ENCODE assay signal across 26 mouse cellular contexts in genomic region chr9:41604916-41605315, GRCm38 (mm10).
DNase-seq lines count a peak whose midpoint lies in the region; ATAC-seq and TF ChIP-seq lines count a peak whose summit lies in the region.
"Had no signal": no experiment of that assay in that cellular context is flagged by ENCODE, and none has a peak within 500 bp of the region (broad histone marks: within the 10 kb centered on the region; RNA-seq: fewer than 3 reads in every experiment).

No protein-coding gene starts in this region.

- H3K4me1 ChIP-seq in hindbrain, embryonic 12.5 days = peaks cover 28% of the 10 kb centered on the region
- peaks cover 24% of the 10 kb centered on the region for H3K4me1 ChIP-seq in hindbrain, embryonic 10.5 days (replicated peaks)
- peaks cover 39% of the 10 kb centered on the region for H3K4me1 ChIP-seq in forebrain, embryonic 15.5 days
- peaks cover 42% of the 10 kb centered on the region for H3K4me1 ChIP-seq in midbrain, embryonic 14.5 days (ENCODE audit: control insufficient read depth, insufficient read depth, low read length)
- H3K4me1 ChIP-seq in embryonic facial prominence, embryonic 10.5 days = peaks cover 22% of the 10 kb centered on the region
- H3K4me1 ChIP-seq: liver, embryonic 13.5 days had no signal

- WGBS in hindbrain, embryonic 12.5 days = 65% methylated on average over 1 of the region's 1 CpGs
- 81% methylated on average over 1 of the region's 1 CpGs for WGBS in hindbrain, embryonic 10.5 days
- WGBS in forebrain, embryonic 15.5 days = 23% methylated on average over 1 of the region's 1 CpGs
- WGBS in midbrain, embryonic 14.5 days = 31% methylated on average over 1 of the region's 1 CpGs
- WGBS in embryonic facial prominence, embryonic 10.5 days = 82% methylated on average over 1 of the region's 1 CpGs

- H3K4me3 ChIP-seq in hindbrain, embryonic 12.5 days = no peak overlapping the region
- H3K4me3 ChIP-seq in hindbrain, embryonic 10.5 days = no peak overlapping the region
- no peak overlapping the region for H3K4me3 ChIP-seq in forebrain, embryonic 15.5 days
- H3K4me3 ChIP-seq in midbrain, embryonic 14.5 days (replicated peaks; ENCODE audit: low read depth, low read length) = no peak overlapping the region
- no peak overlapping the region for H3K4me3 ChIP-seq in embryonic facial prominence, embryonic 10.5 days
- H3K4me3 ChIP-seq: embryonic facial prominence, embryonic 13.5 days; heart, embryonic 12.5 days; limb, embryonic 13.5 days; liver, embryonic 13.5 days; stomach, embryonic 15.5 days had no signal

- no peak overlapping the region for H3K9ac ChIP-seq in hindbrain, embryonic 12.5 days
- no peak overlapping the region for H3K9ac ChIP-seq in forebrain, embryonic 15.5 days (replicated peaks)
- no peak overlapping the region for H3K9ac ChIP-seq in midbrain, embryonic 14.5 days (replicated peaks; ENCODE audit: low read length)
- H3K9ac ChIP-seq: embryonic facial prominence, embryonic 13.5 days; heart, embryonic 12.5 days; limb, embryonic 13.5 days; liver, embryonic 13.5 days; stomach, embryonic 15.5 days had no signal

- TF ChIP-seq POLR2A in brain, embryonic 14.5 days (IDR thresholded peaks at IDR 0.05; ENCODE audit: borderline replicate concordance, extremely low read depth, insufficient read depth, insufficient read length, poor library complexity, severe bottlenecking) = no peak

- ATAC-seq in hindbrain, embryonic 12.5 days (ENCODE audit: low FRiP score) = no peak
- ATAC-seq in forebrain, embryonic 15.5 days (replicated peaks) = 0 out of 2 replicates have a peak, but pooled peaks have one; percentile 38
- ATAC-seq in midbrain, embryonic 14.5 days (ENCODE audit: low FRiP score, low TSS enrichment) = no peak
- ATAC-seq: intestine, postnatal 0 days; Patski had no signal

- no peak for DNase-seq in hindbrain, embryonic 10.5 days (ENCODE audit: low spot score)
- DNase-seq in brain, embryonic 14.5 days (ENCODE audit: low read depth) = peak; percentile 84
- DNase-seq in midbrain, embryonic 14.5 days = peak; percentile 28
- no peak for DNase-seq in embryonic facial prominence, embryonic 10.5 days (ENCODE audit: low spot score)
- DNase-seq in layer of hippocampus, adult 9-10 months (ENCODE audit: low spot score) = no peak
- DNase-seq: adrenal gland, postnatal 36 days; B cell, adult 2 months; cerebellum, adult 18-20 months; cerebellum, postnatal 14 days; heart, adult 18-20 months; heart, postnatal 10 days; kidney, postnatal 25 days; liver, embryonic 13.5 days; lung, adult 2 months; lung, postnatal 14 days; thymus, postnatal 36 days had no signal

- H3K9me3 ChIP-seq in hindbrain, embryonic 12.5 days (replicated peaks) = no peaks in the 10 kb centered on the region
- H3K9me3 ChIP-seq in hindbrain, embryonic 10.5 days = no peaks in the 10 kb centered on the region
- no peaks in the 10 kb centered on the region for H3K9me3 ChIP-seq in forebrain, embryonic 15.5 days
- H3K9me3 ChIP-seq in midbrain, embryonic 14.5 days (ENCODE audit: control insufficient read depth, low read length) = no peaks in the 10 kb centered on the region
- H3K9me3 ChIP-seq in embryonic facial prominence, embryonic 10.5 days = no peaks in the 10 kb centered on the region
- H3K9me3 ChIP-seq: embryonic facial prominence, embryonic 13.5 days; G1E; heart, embryonic 12.5 days; limb, embryonic 13.5 days; liver, embryonic 13.5 days; stomach, embryonic 15.5 days had no signal

- H3K27me3 ChIP-seq in hindbrain, embryonic 12.5 days = no peaks in the 10 kb centered on the region
- no peaks in the 10 kb centered on the region for H3K27me3 ChIP-seq in hindbrain, embryonic 10.5 days (ENCODE audit: insufficient read depth, poor library complexity, severe bottlenecking)
- no peaks in the 10 kb centered on the region for H3K27me3 ChIP-seq in forebrain, embryonic 15.5 days
- no peaks in the 10 kb centered on the region for H3K27me3 ChIP-seq in midbrain, embryonic 14.5 days (ENCODE audit: control insufficient read depth, insufficient read depth, low read length)
- H3K27me3 ChIP-seq in embryonic facial prominence, embryonic 10.5 days (replicated peaks; ENCODE audit: low read depth, poor library complexity, severe bottlenecking) = no peaks in the 10 kb centered on the region
- H3K27me3 ChIP-seq: CH12.LX; embryonic facial prominence, embryonic 13.5 days; heart, embryonic 12.5 days; limb, embryonic 13.5 days; liver, embryonic 13.5 days; Patski; stomach, embryonic 15.5 days had no signal

- no peak overlapping the region for H3K4me2 ChIP-seq in hindbrain, embryonic 12.5 days (replicated peaks)
- no peak overlapping the region for H3K4me2 ChIP-seq in forebrain, embryonic 15.5 days (replicated peaks)
- H3K4me2 ChIP-seq in midbrain, embryonic 14.5 days (ENCODE audit: low read length) = no peak overlapping the region
- H3K4me2 ChIP-seq: embryonic facial prominence, embryonic 13.5 days; heart, embryonic 12.5 days; limb, embryonic 13.5 days; liver, embryonic 13.5 days; stomach, embryonic 15.5 days had no signal

- H3K36me3 ChIP-seq in hindbrain, embryonic 12.5 days = no peaks in the 10 kb centered on the region
- no peaks in the 10 kb centered on the region for H3K36me3 ChIP-seq in hindbrain, embryonic 10.5 days
- no peaks in the 10 kb centered on the region for H3K36me3 ChIP-seq in forebrain, embryonic 15.5 days
- 0 out of 2 replicates have a peak, but pooled peaks cover 3% of the 10 kb centered on the region for H3K36me3 ChIP-seq in midbrain, embryonic 14.5 days (ENCODE audit: control insufficient read depth, insufficient read depth, low read length)
- H3K36me3 ChIP-seq in embryonic facial prominence, embryonic 10.5 days (replicated peaks) = no peaks in the 10 kb centered on the region
- H3K36me3 ChIP-seq: embryonic facial prominence, embryonic 13.5 days; G1E; heart, embryonic 12.5 days; liver, embryonic 13.5 days; stomach, embryonic 15.5 days had no signal

- no peak for TF ChIP-seq CTCF in brain, embryonic 14.5 days (IDR thresholded peaks at IDR 0.05; ENCODE audit: borderline replicate concordance, extremely low read depth, insufficient read depth, insufficient read length)

- H3K27ac ChIP-seq in hindbrain, embryonic 12.5 days = peak overlapping the region; percentile 49; the same call in 1 of the 2 replicates
- no peak overlapping the region for H3K27ac ChIP-seq in hindbrain, embryonic 10.5 days
- peak overlapping the region; percentile 60 for H3K27ac ChIP-seq in forebrain, embryonic 15.5 days (replicated peaks)
- H3K27ac ChIP-seq in midbrain, embryonic 14.5 days (replicated peaks; ENCODE audit: low read depth, low read length) = peak overlapping the region; percentile 65
- H3K27ac ChIP-seq in embryonic facial prominence, embryonic 10.5 days (replicated peaks) = no peak overlapping the region
- H3K27ac ChIP-seq: limb, embryonic 13.5 days; liver, embryonic 13.5 days; stomach, embryonic 15.5 days had no signal

Comparison
In these comparisons a context has a peak if more than half of its experiments do, and no peak if none do; other contexts are left out.
1. H3K27ac ChIP-seq: peak in hindbrain, embryonic 12.5 days (single experiment), forebrain, embryonic 15.5 days (single experiment) and midbrain, embryonic 14.5 days (single experiment); none in hindbrain, embryonic 10.5 days (single experiment) and embryonic facial prominence, embryonic 10.5 days (single experiment).
2. DNase-seq: peak in brain, embryonic 14.5 days (single experiment) and midbrain, embryonic 14.5 days (single experiment); none in hindbrain, embryonic 10.5 days (single experiment), embryonic facial prominence, embryonic 10.5 days (single experiment) and layer of hippocampus, adult 9-10 months (single experiment).